In genomic region chr6:51057229-51057628, GRCm38 (mm10) we compare ENCODE assay signal across 11 mouse cellular contexts.
DNase-seq lines count a peak whose midpoint lies in the region; ATAC-seq lines count a peak whose summit lies in the region.
"Had no signal": no experiment of that assay in that cellular context is flagged by ENCODE, and none has a peak within 500 bp of the region (broad histone marks: within the 10 kb centered on the region; RNA-seq: fewer than 3 reads in every experiment).

No protein-coding gene starts in this region.

- intact Hi-C loops in gastrocnemius, postnatal 14 days (cut with DNase I; ENCODE audit: low total_unique reads) = no loop called here

- peak; percentile 90 for ATAC-seq in forebrain, embryonic 12.5 days (ENCODE audit: low FRiP score)
- peak; percentile 53; the same call in 1 of the 2 replicates for ATAC-seq in neural tube, embryonic 15.5 days (ENCODE audit: low FRiP score)
- ATAC-seq: lung, postnatal 0 days had no signal

- no peak overlapping the region for H3K4me3 ChIP-seq in forebrain, embryonic 12.5 days (replicated peaks)
- no peak overlapping the region for H3K4me3 ChIP-seq in neural tube, embryonic 15.5 days (replicated peaks)

- peaks cover 67% of the 10 kb centered on the region for H3K4me1 ChIP-seq in forebrain, embryonic 12.5 days
- H3K4me1 ChIP-seq in neural tube, embryonic 15.5 days = peaks cover 27% of the 10 kb centered on the region

- H3K9me3 ChIP-seq in forebrain, embryonic 12.5 days = no peaks in the 10 kb centered on the region
- H3K9me3 ChIP-seq in neural tube, embryonic 15.5 days (replicated peaks) = no peaks in the 10 kb centered on the region

- H3K4me2 ChIP-seq in forebrain, embryonic 12.5 days = no peak overlapping the region
- H3K4me2 ChIP-seq in neural tube, embryonic 15.5 days = no peak overlapping the region

- DNase-seq in layer of hippocampus, adult 11-12 months (ENCODE audit: low spot score) = peak; percentile 67
- no peak for DNase-seq in layer of hippocampus, postnatal 25 days (ENCODE audit: extremely low spot score in 1 of 2, low spot score in 1 of 2)
- peak; percentile 68 for DNase-seq in layer of hippocampus, adult 9-10 months (ENCODE audit: low spot score)
- no peak for DNase-seq in kidney, postnatal 36 days
- DNase-seq in urinary bladder, postnatal 4 days (ENCODE audit: low spot score in 2 of 2) = no peak
- no peak for DNase-seq in gastrocnemius, postnatal 14 days
- DNase-seq: gastrocnemius, postnatal 36 days; thymus, postnatal 25 days had no signal

- no peak overlapping the region for H3K9ac ChIP-seq in forebrain, embryonic 12.5 days
- H3K9ac ChIP-seq in neural tube, embryonic 15.5 days (replicated peaks) = no peak overlapping the region

- no peaks in the 10 kb centered on the region for H3K27me3 ChIP-seq in forebrain, embryonic 12.5 days
- no peaks in the 10 kb centered on the region for H3K27me3 ChIP-seq in neural tube, embryonic 15.5 days (replicated peaks)

- WGBS in forebrain, embryonic 12.5 days = 6% methylated on average over 7 of the region's 7 CpGs
- 16% methylated on average over 7 of the region's 7 CpGs for WGBS in neural tube, embryonic 15.5 days

- H3K27ac ChIP-seq in forebrain, embryonic 12.5 days = peak overlapping the region; percentile 90
- H3K27ac ChIP-seq in neural tube, embryonic 15.5 days (replicated peaks) = peak overlapping the region; percentile 48; the same call in 1 of the 2 replicates

- H3K36me3 ChIP-seq in forebrain, embryonic 12.5 days (replicated peaks) = no peaks in the 10 kb centered on the region
- no peaks in the 10 kb centered on the region for H3K36me3 ChIP-seq in neural tube, embryonic 15.5 days

Comparison
In these comparisons a context has a peak if more than half of its experiments do, and no peak if none do; other contexts are left out.
1. DNase-seq: peak in layer of hippocampus, adult 11-12 months (single experiment) and layer of hippocampus, adult 9-10 months (single experiment); none in layer of hippocampus, postnatal 25 days (0 of 2), kidney, postnatal 36 days (0 of 2), urinary bladder, postnatal 4 days (0 of 2) and gastrocnemius, postnatal 14 days (single experiment).